Mouse (Mus musculus) olfactory bulb, adult 2 months (tissue): Measurements from ENCODE around the gene Sparc.

Experiments used
- CTCF ChIP-seq: fragments of 200-500 bp; IDR thresholded peaks from 2 replicates; pipeline ENCODE4 v1.5.1; 2012; ENCODE audit warnings: low read depth, mild to moderate bottlenecking, low read length, moderate library complexity; ENCODE audit not compliant: insufficient read depth
- POLR2A ChIP-seq: fragments of 200-500 bp; IDR thresholded peaks from 2 replicates; pipeline ENCODE4 v1.6.1; 2012; ENCODE audit warnings: mild to moderate bottlenecking, low read depth, low read length, moderate library complexity; ENCODE audit not compliant: insufficient read depth

DNA sequence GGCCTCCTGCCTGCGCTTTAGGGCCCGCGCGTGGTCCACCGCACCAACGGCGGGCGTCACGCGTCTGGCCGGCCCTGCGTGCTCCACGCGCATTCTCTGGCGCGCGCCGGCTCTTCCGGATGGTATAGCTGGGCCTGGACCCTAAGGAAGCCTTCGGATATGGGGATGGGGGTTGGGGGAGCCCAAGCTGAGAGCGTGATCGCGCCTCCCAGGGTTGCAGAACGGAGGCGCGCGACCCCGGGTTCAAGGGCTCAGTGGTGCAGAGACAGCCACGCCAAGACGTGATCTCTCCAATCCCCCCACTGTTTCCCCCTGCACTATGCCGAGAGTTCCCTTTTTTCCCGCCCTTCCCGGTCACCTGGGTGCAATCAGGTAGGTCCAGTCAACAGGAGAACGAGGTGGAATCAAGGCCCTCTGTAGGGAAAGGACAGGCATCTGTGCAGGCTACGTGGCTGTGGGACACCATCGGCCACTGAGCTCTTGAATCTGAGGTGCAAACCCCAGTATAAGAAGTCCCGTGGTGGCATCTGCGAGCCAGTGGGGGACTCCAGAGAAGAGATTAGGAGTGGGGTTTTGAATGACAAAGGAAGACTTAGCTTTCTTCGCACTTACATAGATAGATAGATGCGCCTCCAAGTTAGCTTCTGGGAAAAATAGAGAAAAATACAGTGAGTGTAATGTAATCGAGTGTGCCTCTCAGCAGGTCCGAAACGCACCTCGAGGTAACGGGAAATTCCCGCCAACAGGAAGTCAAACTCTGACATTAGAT, 47.1 kb upstream of the Sparc start:
- TF ChIP-seq POLR2A (no peak), CTCF (no peak; the same call in 1 of the 2 replicates)
